Mouse (Mus musculus): ENCODE data around the gene Tctn3.
"Not testable (repeated sequence)": the region's sequence is repeated elsewhere in the genome, so short reads cannot be mapped to it uniquely, and the experiment has no call there.

Tctn3 gene

DNA sequence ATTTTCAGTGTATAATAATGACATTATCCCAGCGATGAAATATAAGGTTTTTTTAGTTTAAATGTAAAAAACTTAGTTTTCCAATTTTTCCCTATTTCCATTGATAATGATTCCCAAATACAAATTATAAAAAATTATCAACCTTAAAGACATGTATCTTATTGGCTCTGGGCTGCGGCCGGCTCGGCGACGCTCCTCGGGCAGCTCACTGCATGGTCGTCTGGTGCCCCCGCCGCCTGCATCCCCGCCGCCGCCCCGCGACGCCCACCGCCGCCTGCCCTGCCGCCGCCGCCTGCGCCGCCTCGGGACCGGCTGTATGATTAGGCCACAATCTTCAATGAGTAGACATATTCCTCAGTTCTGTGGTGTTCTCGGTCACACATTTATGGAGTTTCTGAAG, 9.6 kb upstream of the Tctn3 start:
- not testable (repeated sequence) for DNase-seq

- DNase-seq = no peak
Observed at GRCm38 (mm10) chr19:40616021-40616420, 4.0 kb upstream of the Tctn3 start.

DNA sequence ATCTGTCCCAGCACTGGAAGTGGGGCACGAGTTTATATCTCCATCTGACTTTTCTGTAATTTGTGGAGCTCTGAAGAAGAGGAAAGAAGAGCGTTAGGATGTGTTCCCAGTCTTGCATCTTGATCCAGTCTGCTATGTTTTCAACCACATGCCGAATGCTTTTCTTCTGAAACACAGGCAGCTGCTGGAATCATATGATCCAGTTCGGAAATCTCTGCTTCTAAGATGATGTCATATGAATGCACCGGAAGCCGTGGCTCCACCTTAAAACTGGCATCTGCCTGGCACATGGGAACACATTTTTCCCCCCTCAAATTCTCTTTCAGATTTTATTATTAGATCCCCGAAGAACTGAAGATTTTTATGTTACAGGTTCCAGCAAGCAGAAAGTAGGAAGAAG, 2.8 kb upstream of the Tctn3 start:
- no peak for DNase-seq

GRCm38 (mm10) chr19:40607676-40608075, 4.4 kb downstream of the Tctn3 start:
- DNase-seq = no peak

GRCm38 (mm10) chr19:40605189-40605588, 6.8 kb downstream of the Tctn3 start:
- DNase-seq = no peak

GRCm38 (mm10) chr19:40601870-40602269, 10.2 kb downstream of the Tctn3 start:
- no peak for DNase-seq

DNA sequence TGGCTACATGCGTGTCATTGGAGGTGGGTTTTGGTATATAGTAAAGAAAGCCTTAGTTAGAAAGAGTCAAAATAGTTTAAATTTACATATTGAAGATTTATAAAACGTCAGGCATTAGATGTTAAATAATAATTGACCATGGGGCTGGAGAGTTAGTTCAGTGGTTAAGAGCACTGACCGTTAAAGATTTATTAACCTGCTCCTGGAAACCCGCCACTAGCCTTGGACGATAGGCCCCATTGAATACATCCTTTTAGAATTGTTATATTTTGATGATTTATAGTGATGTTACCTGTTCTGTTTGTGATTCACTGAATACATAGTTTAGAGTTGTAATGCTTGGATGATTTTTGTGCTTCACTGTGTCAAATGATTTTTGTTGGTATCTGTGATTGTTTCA, 11.2 kb downstream of the Tctn3 start:
- peak; percentile 17 for DNase-seq

DNA sequence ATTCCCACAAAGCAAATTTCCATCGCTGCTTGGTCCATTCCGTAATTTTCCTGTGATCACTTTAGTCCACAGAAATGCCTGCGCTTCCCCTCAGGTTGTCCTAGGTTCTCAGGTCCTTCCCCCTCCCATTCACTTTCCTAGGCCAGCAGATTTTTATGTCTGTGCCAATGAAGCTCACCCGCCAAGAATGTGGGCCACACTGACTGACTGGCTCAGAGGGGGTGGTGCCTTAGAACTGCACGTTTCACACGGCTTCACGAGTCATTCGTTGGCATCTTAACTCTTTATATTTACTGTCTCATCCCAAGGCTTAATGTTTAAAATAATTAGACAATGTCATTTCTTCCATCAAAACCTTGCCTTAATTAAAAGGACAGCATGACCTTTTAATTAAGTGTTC, 16.2 kb downstream of the Tctn3 start:
- no peak for DNase-seq

DNA sequence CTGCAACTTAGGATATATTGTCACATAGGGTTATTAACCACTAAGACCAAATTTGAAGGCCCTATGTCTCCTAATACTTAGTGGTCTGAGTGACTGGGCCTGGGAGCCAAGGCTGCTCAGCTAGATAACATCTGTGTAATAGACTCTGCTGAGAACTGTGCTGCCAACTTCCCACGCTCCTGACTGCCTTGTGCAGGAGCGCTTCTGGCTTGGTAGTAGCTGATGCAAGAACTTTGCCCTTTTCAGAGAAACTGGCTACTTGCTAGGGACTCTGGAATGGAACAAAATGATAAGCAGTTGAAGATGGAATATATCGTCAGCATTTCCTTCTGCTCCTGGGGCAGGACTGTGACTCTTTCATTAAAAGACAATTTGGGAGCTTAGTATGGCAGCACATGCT, 16.8 kb downstream of the Tctn3 start:
- no peak for DNase-seq

GRCm38 (mm10) chr19:40589530-40589880, 22.5 kb downstream of the Tctn3 start:
- no peak for DNase-seq

DNA sequence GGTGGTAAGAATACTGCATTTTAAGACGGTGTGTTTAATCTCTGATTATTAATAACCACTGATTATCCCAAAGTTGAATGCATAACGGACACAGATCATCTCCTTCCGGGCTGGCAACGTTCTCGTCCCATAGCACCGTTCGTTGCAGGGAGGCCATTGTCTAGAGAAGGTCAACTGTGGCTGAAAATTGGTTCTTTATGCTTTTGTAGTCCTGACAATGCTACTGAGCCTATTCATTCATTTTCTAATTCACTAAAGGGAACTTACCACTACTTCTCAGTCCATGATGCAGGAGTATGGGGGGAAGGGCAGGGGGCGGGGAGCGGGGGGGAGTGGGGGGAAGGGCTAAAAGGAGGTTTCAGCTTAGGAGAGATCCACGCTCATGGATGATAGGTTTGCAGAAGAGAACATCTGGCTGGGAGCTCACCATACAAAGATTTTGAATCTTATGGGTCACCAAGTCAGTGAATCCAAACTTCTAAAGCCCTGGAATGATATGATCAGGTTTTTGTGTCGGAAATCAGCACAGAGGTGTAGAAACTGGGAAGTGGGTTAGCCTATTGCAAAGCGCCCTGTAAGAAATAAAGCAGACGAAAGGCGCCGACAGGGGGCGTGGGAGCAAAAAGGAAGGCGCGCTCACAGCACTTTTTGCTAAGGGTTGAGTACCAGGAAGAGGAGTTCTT, 23.0 kb downstream of the Tctn3 start:
- DNase-seq = peak; percentile 95

DNA sequence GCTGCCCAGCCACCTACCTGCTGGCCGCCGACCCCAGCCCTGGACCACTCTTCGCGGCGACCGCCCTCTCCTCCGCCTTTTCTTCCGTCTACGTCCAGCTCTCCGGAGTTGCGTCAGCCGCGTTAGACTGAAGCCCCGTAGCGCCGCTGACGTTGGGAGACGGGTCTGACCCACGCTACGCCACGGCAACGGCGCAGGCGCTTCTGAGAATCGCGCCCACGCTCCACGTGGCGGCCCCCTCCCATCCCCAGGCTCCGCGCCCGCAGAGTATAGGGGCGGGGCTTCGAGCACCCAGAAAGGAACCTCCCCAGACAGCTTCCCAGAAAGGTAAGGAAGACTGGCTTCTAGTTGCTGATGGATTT, 23.8 kb downstream of the Tctn3 start, which contains the start of gene Aldh18a1:
Gene Aldh18a1 (minus strand): TSS at position 171 of the 362 bp plus-strand sequence.
- DNase-seq = peak; percentile 96

DNA sequence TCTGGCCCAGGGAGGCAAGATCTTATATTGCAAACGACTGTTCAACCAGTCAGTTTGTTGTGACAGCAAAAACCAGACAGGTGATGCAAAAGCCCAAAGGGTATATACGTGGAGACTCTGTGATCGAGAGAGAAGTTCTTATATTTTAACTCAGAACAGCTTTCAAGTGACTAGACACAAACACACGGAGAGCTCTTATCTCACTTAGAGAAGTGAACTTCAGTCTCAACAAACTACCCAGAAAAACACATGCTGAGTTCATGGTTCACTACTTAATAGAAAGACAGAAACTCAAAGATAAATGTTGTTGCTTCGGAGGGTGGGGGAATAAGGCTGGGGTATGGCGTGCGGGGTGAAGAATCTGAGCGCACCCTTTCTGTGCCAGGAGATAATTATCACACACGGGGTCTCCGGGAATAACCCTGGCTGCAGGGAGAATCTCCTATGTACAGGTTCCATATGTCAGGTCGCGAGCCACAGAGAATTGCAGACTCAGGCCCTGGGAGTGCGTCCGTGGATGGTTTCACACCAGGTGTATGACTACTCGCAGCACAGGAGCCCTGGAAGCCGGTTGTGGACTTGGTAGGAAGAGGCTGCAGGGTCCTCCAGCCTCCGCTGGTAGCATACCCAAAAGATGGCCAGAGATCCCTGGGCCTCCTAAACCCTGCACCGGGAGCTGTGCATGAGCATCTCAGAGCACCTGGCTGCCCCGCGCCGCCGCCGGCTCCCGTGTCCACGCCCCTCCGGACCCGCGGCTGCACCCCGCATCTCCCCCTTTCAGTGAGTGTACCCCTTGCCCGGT, 24.3 kb downstream of the Tctn3 start:
- DNase-seq = no peak

- DNase-seq = no peak
Observed at GRCm38 (mm10) chr19:40586908-40587307, 25.1 kb downstream of the Tctn3 start.

GRCm38 (mm10) chr19:40581662-40582061, 30.4 kb downstream of the Tctn3 start:
- no peak for DNase-seq

- no peak for DNase-seq
Observed at GRCm38 (mm10) chr19:40580902-40581301, 31.1 kb downstream of the Tctn3 start.

GRCm38 (mm10) chr19:40575438-40575837, 36.6 kb downstream of the Tctn3 start:
- DNase-seq = no peak

GRCm38 (mm10) chr19:40570726-40571125, 41.3 kb downstream of the Tctn3 start:
- peak; percentile 75 for DNase-seq

DNA sequence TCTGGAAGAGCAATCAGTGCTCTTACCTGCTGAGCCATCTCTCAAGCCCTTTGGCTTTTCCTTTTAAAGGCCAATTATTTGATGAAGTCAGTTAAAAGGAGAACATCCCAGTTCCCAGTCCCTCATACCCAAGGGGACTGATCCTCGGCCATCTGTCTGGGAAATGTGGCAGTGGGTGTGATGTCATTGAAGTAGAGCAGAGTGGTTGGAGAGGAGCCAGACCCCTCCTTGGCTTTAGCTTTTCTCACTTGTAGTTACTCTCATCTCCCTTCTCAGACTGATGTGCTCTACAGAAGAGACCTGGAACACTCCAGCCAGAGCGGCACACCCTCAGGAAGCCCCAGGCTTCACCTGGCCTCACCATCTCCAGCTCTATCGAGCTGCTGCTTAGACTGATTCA, 44.4 kb downstream of the Tctn3 start:
- DNase-seq = no peak

- DNase-seq = no peak
Observed at GRCm38 (mm10) chr19:40563880-40564645, 48.0 kb downstream of the Tctn3 start.

DNA sequence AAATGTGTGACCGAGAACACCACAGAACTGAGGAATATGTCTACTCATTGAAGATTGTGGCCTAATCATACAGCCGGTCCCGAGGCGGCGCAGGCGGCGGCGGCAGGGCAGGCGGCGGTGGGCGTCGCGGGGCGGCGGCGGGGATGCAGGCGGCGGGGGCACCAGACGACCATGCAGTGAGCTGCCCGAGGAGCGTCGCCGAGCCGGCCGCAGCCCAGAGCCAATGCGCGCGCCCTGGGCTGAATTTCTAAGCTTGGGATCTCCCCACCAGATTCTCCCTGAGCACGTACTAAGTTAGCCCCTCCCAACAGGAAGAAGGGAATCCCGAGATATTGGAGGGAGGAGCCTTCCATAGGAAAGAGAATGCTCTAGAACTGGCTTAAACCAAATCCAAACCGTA, 50.5 kb downstream of the Tctn3 start:
- DNase-seq = not testable (repeated sequence)

DNA sequence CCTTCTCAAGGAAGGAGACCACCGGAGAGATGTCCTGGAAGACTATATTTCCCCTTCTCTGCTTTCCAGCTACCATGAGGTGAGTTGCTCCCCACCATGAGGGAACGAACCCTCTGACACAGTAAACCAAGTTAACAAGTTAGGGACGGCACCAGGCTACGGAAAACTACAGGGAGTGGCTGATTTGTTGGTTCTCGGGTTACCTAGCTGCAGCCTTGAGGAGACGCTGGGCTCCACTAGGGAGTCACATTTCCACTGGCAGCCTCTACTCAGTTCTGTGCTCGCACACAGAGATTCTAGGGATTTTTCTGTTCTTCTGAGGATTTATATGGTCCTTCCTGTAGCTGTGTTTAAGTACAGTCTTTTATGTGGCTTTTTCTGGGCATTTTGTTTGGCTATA, 56.0 kb downstream of the Tctn3 start:
- DNase-seq = no peak

DNA sequence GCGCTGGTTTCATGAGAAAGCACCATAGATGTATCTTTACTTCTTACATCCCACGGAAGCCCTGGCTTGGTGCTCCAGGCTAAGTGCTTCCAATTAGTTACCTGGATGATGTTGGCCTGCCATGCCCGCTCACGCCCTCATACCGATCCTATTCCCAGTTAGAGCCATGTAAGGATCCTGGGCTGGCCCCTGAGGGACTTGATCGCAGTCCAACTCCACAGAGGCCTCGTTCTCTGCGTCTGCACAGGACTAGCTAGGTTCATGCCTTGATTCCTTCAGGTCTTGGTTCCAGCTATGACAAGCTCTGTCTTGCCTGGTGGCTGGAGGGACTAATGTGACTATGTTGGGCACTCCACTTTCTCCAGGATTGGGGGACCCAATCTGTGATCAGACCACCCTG, 56.9 kb downstream of the Tctn3 start:
- DNase-seq = no peak

DNA sequence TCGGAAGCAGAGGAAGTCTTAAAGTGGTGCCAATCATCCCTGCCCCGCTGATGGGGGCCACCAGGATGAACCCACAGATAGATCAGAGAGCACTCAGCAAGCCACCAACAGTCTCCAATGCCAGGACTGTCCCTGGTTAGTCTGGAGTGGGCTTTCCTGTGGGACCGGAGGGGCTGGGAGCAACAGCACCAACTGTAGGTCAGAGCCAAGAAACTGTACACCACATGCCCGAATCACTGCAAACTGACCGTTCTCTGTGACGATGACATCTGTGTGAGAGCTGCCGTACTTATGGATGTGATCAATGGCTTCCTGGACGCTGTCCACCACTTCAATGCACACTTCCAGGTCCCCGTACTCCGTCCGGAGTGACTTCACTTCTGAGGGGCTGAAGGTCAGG, 57.7 kb downstream of the Tctn3 start:
- no peak for DNase-seq

Data from kidney, postnatal 10 days (tissue).